Mouse (Mus musculus) myocyte (in vitro differentiated cells): ENCODE data around the gene Strip1. TPM values are rescaled to one million over a fixed set of nuclear protein-coding genes. Genes with fewer than 3 reads are reported as not detected.

Experiments used
- H3K27me3 ChIP-seq: one replicate; pipeline ENCODE4 v1.6.1; 2011; ENCODE audit not compliant: control insufficient read depth, insufficient read depth, insufficient read length
- H3K36me3 ChIP-seq: one replicate; pipeline ENCODE4 v1.6.1; 2011; ENCODE audit not compliant: control insufficient read depth, insufficient read depth
- H3K4me2 ChIP-seq: one replicate; pipeline ENCODE4 v1.6.1; 2011; ENCODE audit warnings: low read depth, control low read depth
- H3K4me3 ChIP-seq: one replicate; pipeline ENCODE4 v1.5.1; 2011; ENCODE audit warnings: mild to moderate bottlenecking, control low read depth, moderate library complexity
- H3K79me2 ChIP-seq: one replicate; pipeline ENCODE4 v1.6.1; 2011; ENCODE audit not compliant: control insufficient read depth, insufficient read depth
- H3ac ChIP-seq: one replicate; pipeline ENCODE4 v1.6.1; 2011; ENCODE audit not compliant: control insufficient read depth, insufficient read length
- CEBPB ChIP-seq: IDR thresholded peaks from 2 replicates; pipeline ENCODE4 v1.6.1; 2011; ENCODE audit warnings: mild to moderate bottlenecking, moderate library complexity; ENCODE audit not compliant: poor library complexity, insufficient read depth, severe bottlenecking
- E2F4 ChIP-seq: IDR thresholded peaks from one replicate; pipeline ENCODE4 v1.6.1; 2011; ENCODE audit warnings: mild to moderate bottlenecking, control low read depth, moderate library complexity; ENCODE audit not compliant: insufficient read depth
- MAX ChIP-seq: IDR thresholded peaks from one replicate; pipeline ENCODE4 v1.6.1; 2011; ENCODE audit warnings: low read depth, mild to moderate bottlenecking, control low read depth
- MYOD1 ChIP-seq, 3 experiments: IDR thresholded peaks; one replicate each; pipeline ENCODE4 v1.6.1; 2011; ENCODE audit warnings: control low read depth in 2 of 3, low read depth in 2 of 3, mild to moderate bottlenecking in 2 of 3, moderate library complexity in 1 of 3; ENCODE audit not compliant: insufficient read length in 2 of 3, control insufficient read depth in 1 of 3
- MYOG ChIP-seq, 3 experiments: IDR thresholded peaks; one replicate each; pipeline ENCODE4 v1.6.1; 2011; ENCODE audit warnings: control low read depth in 2 of 3, low read depth in 2 of 3, mild to moderate bottlenecking in 2 of 3; ENCODE audit not compliant: insufficient read length in 2 of 3, control insufficient read depth in 1 of 3, insufficient read depth in 1 of 3
- POLR2A ChIP-seq: IDR thresholded peaks from one replicate; pipeline ENCODE4 v1.6.1; 2011; ENCODE audit warnings: low read depth, mild to moderate bottlenecking, control low read depth, moderate library complexity; ENCODE audit not compliant: insufficient read length
- POLR2AphosphoS2 ChIP-seq: IDR thresholded peaks from one replicate; pipeline ENCODE4 v1.6.1; 2011; ENCODE audit warnings: low read depth, control low read depth; ENCODE audit not compliant: insufficient read length
- REST ChIP-seq: IDR thresholded peaks from one replicate; pipeline ENCODE4 v1.6.1; 2011; ENCODE audit warnings: mild to moderate bottlenecking, control low read depth, moderate library complexity; ENCODE audit not compliant: insufficient read depth, insufficient read length
- SRF ChIP-seq: IDR thresholded peaks from one replicate; pipeline ENCODE4 v1.6.1; 2011; ENCODE audit warnings: low read depth; ENCODE audit not compliant: control insufficient read depth, insufficient read length
- TCF12 ChIP-seq: IDR thresholded peaks from one replicate; pipeline ENCODE4 v1.6.1; 2011; ENCODE audit warnings: mild to moderate bottlenecking, control low read depth; ENCODE audit not compliant: poor library complexity, insufficient read depth, severe bottlenecking
- TCF3 ChIP-seq: IDR thresholded peaks from one replicate; pipeline ENCODE4 v1.6.1; 2011; ENCODE audit warnings: low read depth, control low read depth; ENCODE audit not compliant: insufficient read length
- USF1 ChIP-seq: IDR thresholded peaks from one replicate; pipeline ENCODE4 v1.6.1; 2011; ENCODE audit warnings: low read depth, mild to moderate bottlenecking, control low read depth, moderate library complexity
- polyA plus RNA-seq: library from polyadenylated mRNA; unstranded; fragments of >200 nt; fragmentation: generic; extraction: Trizol; gene quantifications from one replicate; pipeline ENCODE4 v1.2.1, GENCODE M21; 2012; ENCODE audit warnings: missing spikeins

Gene Strip1
- polyA plus RNA-seq, 1 experiment, result 46.6 TPM

- no peak overlapping the region for H3K4me3 ChIP-seq
- TF ChIP-seq REST, result no peak
- TF ChIP-seq POLR2A, result no peak
- no peak for TF ChIP-seq SRF
- no peak for TF ChIP-seq TCF3
- no peaks in the 10 kb centered on the region for H3K36me3 ChIP-seq
- no peak overlapping the region for H3ac ChIP-seq
- H3K79me2 ChIP-seq, result no peaks in the 10 kb centered on the region
- H3K27me3 ChIP-seq, result peaks cover 70% of the 10 kb centered on the region
- H3K4me2 ChIP-seq, result no peak overlapping the region
These were observed 39.9 kb downstream of the Strip1 start for GRCm38 (mm10) chr3:107591612-107592011.

DNA sequence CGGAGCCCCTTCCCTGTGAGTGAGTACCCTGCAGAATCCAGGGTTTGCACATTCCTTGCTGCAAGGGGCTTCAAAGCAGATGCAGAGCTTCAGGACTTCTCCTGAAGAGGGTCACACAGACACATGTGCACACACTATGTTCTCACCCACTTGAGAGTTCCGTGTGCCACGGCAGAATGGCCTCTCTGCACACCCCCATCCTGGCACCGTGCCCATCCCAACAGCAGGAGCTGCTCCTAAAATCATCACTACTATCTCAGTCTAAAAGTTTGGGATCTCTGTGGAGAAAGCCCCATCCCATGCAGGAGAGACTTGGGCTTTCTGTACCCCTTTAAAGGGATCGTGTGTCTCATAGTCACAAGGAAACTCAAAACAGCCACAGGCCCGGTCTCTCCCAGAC, 45.0 kb downstream of the Strip1 start:
- Histone ChIP-seq H3K79me2 (no peaks in the 10 kb centered on the region), H3K4me2 (no peak overlapping the region), H3K27me3 (peaks cover 76% of the 10 kb centered on the region), H3ac (no peak overlapping the region), H3K4me3 (no peak overlapping the region), H3K36me3 (no peaks in the 10 kb centered on the region)
- no peak for TF ChIP-seq USF1
- TF ChIP-seq TCF3, result no peak
- TF ChIP-seq POLR2AphosphoS2, result no peak
- TF ChIP-seq TCF12, result no peak
- TF ChIP-seq POLR2A, result no peak
- TF ChIP-seq REST, result no peak
- TF ChIP-seq MYOD1 (IDR thresholded peaks at IDR 0.05; ENCODE audit: control insufficient read depth in 1 of 3, insufficient read length in 2 of 3, low read depth in 2 of 3), result no peak
- TF ChIP-seq MYOG (IDR thresholded peaks at IDR 0.05; ENCODE audit: control insufficient read depth in 1 of 3, insufficient read depth in 1 of 3, insufficient read length in 2 of 3, low read depth in 2 of 3), result no peak
- no peak for TF ChIP-seq E2F4
- no peak for TF ChIP-seq SRF
- no peak for TF ChIP-seq MAX
- no peak for TF ChIP-seq CEBPB

DNA sequence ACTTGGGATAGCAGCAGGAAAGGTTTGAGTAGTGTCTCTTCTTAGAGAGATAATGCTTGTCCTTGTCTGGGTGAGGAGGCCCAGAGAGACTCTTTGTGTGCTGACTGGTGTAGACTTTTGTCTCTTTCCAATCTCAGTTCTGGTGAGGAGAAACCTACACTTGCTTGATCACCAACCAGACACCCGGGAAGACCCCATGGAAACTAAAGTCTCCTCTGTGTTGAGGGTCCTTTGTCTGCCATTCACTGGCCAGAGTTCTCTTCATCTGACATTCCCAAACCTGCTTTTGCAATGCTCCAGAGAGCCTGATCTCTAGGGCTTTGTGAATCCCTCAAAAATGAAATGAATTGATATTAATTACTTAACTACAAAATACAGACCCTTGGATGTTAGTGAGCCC, 47.6 kb downstream of the Strip1 start:
- Histone ChIP-seq H3ac (no peak overlapping the region), H3K36me3 (no peaks in the 10 kb centered on the region), H3K4me3 (no peak overlapping the region), H3K79me2 (no peaks in the 10 kb centered on the region), H3K4me2 (no peak overlapping the region), H3K27me3 (peaks cover 86% of the 10 kb centered on the region)
- no peak for TF ChIP-seq MYOG (IDR thresholded peaks at IDR 0.05; ENCODE audit: control insufficient read depth in 1 of 3, insufficient read depth in 1 of 3, insufficient read length in 2 of 3, low read depth in 2 of 3)
- no peak for TF ChIP-seq E2F4
- TF ChIP-seq SRF, result no peak
- TF ChIP-seq POLR2A, result no peak
- TF ChIP-seq TCF3, result no peak
- TF ChIP-seq CEBPB, result no peak
- no peak for TF ChIP-seq TCF12
- TF ChIP-seq MAX, result no peak
- no peak for TF ChIP-seq MYOD1 (IDR thresholded peaks at IDR 0.05; ENCODE audit: control insufficient read depth in 1 of 3, insufficient read length in 2 of 3, low read depth in 2 of 3)
- TF ChIP-seq USF1, result no peak
- no peak for TF ChIP-seq POLR2AphosphoS2
- TF ChIP-seq REST, result no peak

GRCm38 (mm10) chr3:107582875-107583767, 48.4 kb downstream of the Strip1 start:
- no peak overlapping the region for H3ac ChIP-seq
- H3K4me3 ChIP-seq, result no peak overlapping the region
- no peaks in the 10 kb centered on the region for H3K79me2 ChIP-seq
- peak overlapping the region; percentile 45 for H3K4me2 ChIP-seq
- peaks cover 86% of the 10 kb centered on the region for H3K27me3 ChIP-seq
- TF ChIP-seq SRF (no peak), CEBPB (no peak), TCF12 (no peak), MAX (no peak), MYOD1 (IDR thresholded peaks at IDR 0.05; ENCODE audit: control insufficient read depth in 1 of 3, insufficient read length in 2 of 3, low read depth in 2 of 3) (no peak), REST (no peak), E2F4 (no peak), USF1 (no peak), POLR2AphosphoS2 (no peak), TCF3 (no peak), POLR2A (no peak), MYOG (IDR thresholded peaks at IDR 0.05; ENCODE audit: control insufficient read depth in 1 of 3, insufficient read depth in 1 of 3, insufficient read length in 2 of 3, low read depth in 2 of 3) (no peak)
- H3K36me3 ChIP-seq, result no peaks in the 10 kb centered on the region
